Mouse (Mus musculus) ES-E14 (cell line): ENCODE measurements at regions not wholly inside any gene's neighbourhood (a gene's known extent, or its start where the extent isn't known, plus 50 kb on each side); places are given as distances from the start of the nearest gene placed in this dataset.

Source experiments
- CHD2 ChIP-seq: IDR thresholded peaks from 2 replicates; pipeline ENCODE4 v1.6.1; 2014; ENCODE audit warnings: mild to moderate bottlenecking, low read depth, low read length, inconsistent platforms
- HCFC1 ChIP-seq: IDR thresholded peaks from 2 replicates; pipeline ENCODE4 v1.6.1; 2012; ENCODE audit warnings: low read length, inconsistent platforms, borderline replicate concordance; ENCODE audit not compliant: insufficient read depth
- MAFK ChIP-seq: IDR thresholded peaks from 2 replicates; pipeline ENCODE4 v1.6.1; 2014; ENCODE audit warnings: mild to moderate bottlenecking, low read depth, low read length, inconsistent platforms; ENCODE audit not compliant: insufficient read depth

DNA sequence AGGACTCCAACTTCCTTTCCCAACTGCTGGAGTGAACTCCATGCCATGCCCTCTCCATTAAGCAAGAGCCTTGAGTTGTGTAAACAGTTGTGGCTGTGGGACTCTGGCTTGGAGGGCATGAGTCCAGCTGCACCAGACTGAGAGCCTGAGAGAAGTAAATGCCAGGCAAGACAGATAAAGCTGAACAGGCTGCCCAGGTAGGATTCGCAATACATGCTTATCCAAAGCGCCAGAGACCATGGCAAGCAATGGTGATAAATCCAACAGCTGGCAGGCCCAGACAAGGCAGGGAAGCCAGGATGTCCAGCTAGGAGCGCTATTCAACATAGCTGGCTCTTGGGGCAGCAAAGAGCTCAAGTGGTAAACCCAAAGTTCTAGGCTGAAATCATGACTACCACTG, 163.1 kb upstream of the Kdm8 start:
- no peak for TF ChIP-seq MAFK
- TF ChIP-seq HCFC1 = no peak
- no peak for TF ChIP-seq CHD2
